Mouse (Mus musculus) embryonic facial prominence, embryonic 14.5 days (tissue): ENCODE measurements around the gene Poc1b. TPM values are rescaled to one million over a fixed set of nuclear protein-coding genes. Genes with fewer than 3 reads are reported as not detected.
"Not testable (repeated sequence)": the region's sequence is repeated elsewhere in the genome, so short reads cannot be mapped to it uniquely, and the experiment has no call there.

Experiments used
- ATAC-seq: fragments of 200-750 bp; cut with Nextera tagmentation; 2 replicates; pipeline ENCODE4 v1.8.0; 2017; ENCODE audit warnings: low read depth, moderate number of reproducible peaks, moderate TSS enrichment
- DNase-seq: peaks from one replicate; pipeline ENCODE4 v3.0.0-alpha.2; 2015; ENCODE audit warnings: low spot score
- H3K27ac ChIP-seq: fragments of 300-500 bp; sonication (generic); replicated peaks from 2 replicates; pipeline ENCODE4 v1.5.1; 2014; ENCODE audit warnings: low read depth, mild to moderate bottlenecking, low read length, moderate library complexity
- H3K27me3 ChIP-seq: fragments of 300-500 bp; sonication (generic); replicated peaks from 2 replicates; pipeline ENCODE4 v1.6.1; 2014; ENCODE audit warnings: low read length; ENCODE audit not compliant: control insufficient read depth, insufficient read depth
- H3K36me3 ChIP-seq: fragments of 300-500 bp; sonication (generic); 2 replicates; pipeline ENCODE4 v1.6.1; 2014; ENCODE audit warnings: low read length, mixed read lengths; ENCODE audit not compliant: control insufficient read depth, insufficient read depth
- H3K4me1 ChIP-seq: fragments of 300-500 bp; sonication (generic); 2 replicates; pipeline ENCODE4 v1.6.1; 2014; ENCODE audit warnings: antibody characterized with exemption, low read length; ENCODE audit not compliant: control insufficient read depth, insufficient read depth
- H3K4me2 ChIP-seq: fragments of 300-500 bp; sonication (generic); 2 replicates; pipeline ENCODE4 v1.6.1; 2014; ENCODE audit warnings: low read depth, mild to moderate bottlenecking, low read length, moderate library complexity, mixed read lengths
- H3K4me3 ChIP-seq: fragments of 300-500 bp; sonication (generic); 2 replicates; pipeline ENCODE4 v1.5.1; 2014; ENCODE audit warnings: low read depth, mild to moderate bottlenecking, low read length
- H3K9ac ChIP-seq: fragments of 300-500 bp; sonication (generic); 2 replicates; pipeline ENCODE4 v1.6.1; 2014; ENCODE audit warnings: low read depth, mild to moderate bottlenecking, low read length, moderate library complexity, mixed read lengths
- H3K9me3 ChIP-seq: fragments of 300-500 bp; sonication (generic); 2 replicates; pipeline ENCODE4 v1.6.1; 2016; ENCODE audit warnings: low read length; ENCODE audit not compliant: control insufficient read depth
- WGBS: fragments of 180-500 bp; shearing (Covaris S2); extraction: QIAGEN DNeasy Blood & Tissue Kit; methylation state at CpG from one replicate; pipeline ENCODE4 v1.1.7; 2014; 5-methylcytosine and 5-hydroxymethylcytosine counted together
- polyA plus RNA-seq: library from polyadenylated mRNA; unstranded; fragments of >200 nt; fragmentation: Nextera tagmentation; extraction: Ambion mirVana; gene quantifications from 2 replicates; pipeline ENCODE4 v1.2.1, GENCODE M21; 2014

The Poc1b gene
- polyA plus RNA-seq, 1 experiment from 2014 or later = 18.9 TPM

DNA sequence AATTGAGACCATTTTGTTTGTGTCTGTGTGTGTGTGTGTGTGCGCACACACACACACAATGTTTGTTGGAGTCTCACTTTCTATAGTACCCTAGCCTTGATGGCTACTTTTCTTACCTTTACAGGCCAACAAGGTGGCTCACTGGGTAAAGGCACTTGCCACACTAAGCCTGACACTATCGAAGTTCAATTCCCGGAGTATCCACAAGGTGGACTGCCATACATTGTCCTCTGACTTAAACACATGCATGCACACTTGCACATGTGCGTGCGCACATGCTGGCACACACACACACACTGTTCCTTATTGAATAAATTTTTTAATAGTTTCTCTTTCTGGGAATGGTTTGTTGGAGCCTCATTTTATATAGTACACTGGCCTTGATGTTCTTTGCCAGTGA is 50.0 kb downstream of the Poc1b start:
- no peaks in the 10 kb centered on the region for H3K27me3 ChIP-seq
- no peak overlapping the region for H3K4me2 ChIP-seq
- DNase-seq (no peak), ATAC-seq (no peak)
- peaks cover 4% of the 10 kb centered on the region; the same call in 1 of the 2 replicates for H3K36me3 ChIP-seq
- no peaks in the 10 kb centered on the region for H3K9me3 ChIP-seq
- no peak overlapping the region for H3K27ac ChIP-seq
- H3K4me3 ChIP-seq = no peak overlapping the region
- no peaks in the 10 kb centered on the region for H3K4me1 ChIP-seq
- no peak overlapping the region for H3K9ac ChIP-seq
- 92% methylated on average over 5 of the region's 5 CpGs for WGBS

DNA sequence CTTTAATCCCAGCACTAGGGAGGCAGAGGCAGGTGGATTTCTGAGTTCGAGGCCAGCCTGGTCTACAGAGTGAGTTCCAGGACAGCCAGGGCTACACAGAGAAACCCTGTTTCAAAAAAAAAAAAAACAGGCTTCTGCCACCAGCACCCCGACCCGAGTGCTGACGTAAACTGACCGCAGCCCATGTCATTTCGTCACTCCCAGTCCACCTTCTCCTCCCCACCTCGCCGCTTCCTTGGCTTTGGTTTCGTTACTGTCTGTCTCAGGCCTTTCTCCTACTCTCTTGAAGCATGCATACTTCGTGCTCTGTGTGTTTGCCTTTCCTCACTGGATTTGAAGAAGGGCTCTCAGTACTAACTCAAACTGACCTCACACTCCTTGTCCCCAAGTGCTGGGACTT is 50.9 kb downstream of the Poc1b start:
- not testable (repeated sequence) for H3K27ac ChIP-seq, H3K36me3 ChIP-seq, H3K27me3 ChIP-seq, H3K4me3 ChIP-seq, H3K9ac ChIP-seq, H3K9me3 ChIP-seq, ATAC-seq, DNase-seq, H3K4me1 ChIP-seq, H3K4me2 ChIP-seq
- 86% methylated on average over 10 of the region's 10 CpGs for WGBS

DNA sequence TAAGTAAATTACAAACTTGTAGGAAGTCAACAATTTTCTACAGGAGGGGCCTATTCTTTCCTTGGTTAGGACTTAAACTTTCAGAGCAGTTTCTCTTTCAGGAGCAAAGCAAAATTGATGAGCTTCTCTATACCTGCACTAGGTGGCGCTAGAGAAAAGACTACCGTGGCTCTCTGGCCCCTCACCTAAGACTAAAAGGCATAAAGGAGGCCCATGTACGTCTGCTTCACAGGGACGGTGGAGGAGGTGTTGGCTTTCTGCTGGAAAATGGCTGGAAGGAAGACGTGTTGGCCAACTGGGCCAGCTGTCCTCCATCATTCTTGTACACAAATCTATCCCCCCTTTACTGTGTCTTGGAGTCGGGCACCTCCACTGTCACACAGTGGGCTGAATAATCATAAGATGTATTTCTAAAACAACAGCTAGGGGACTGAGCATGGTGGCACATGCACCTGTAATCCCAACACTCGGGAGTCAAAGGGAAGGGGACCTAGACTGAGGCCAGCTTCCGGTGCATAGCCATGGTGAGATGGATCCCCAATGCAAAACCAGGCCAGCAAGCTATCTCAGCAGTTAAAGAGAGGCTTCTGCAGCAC is 55.2 kb downstream of the Poc1b start:
- Histone ChIP-seq H3K4me2 (no peak overlapping the region), H3K27ac (no peak overlapping the region), H3K27me3 (no peaks in the 10 kb centered on the region), H3K36me3 (no peaks in the 10 kb centered on the region), H3K9me3 (no peaks in the 10 kb centered on the region), H3K4me1 (no peaks in the 10 kb centered on the region), H3K9ac (no peak overlapping the region), H3K4me3 (no peak overlapping the region)
- DNase-seq (peak; percentile 61), ATAC-seq (peak; percentile 28; the same call in 1 of the 2 replicates)
- WGBS = 39% methylated on average over 8 of the region's 8 CpGs

DNA sequence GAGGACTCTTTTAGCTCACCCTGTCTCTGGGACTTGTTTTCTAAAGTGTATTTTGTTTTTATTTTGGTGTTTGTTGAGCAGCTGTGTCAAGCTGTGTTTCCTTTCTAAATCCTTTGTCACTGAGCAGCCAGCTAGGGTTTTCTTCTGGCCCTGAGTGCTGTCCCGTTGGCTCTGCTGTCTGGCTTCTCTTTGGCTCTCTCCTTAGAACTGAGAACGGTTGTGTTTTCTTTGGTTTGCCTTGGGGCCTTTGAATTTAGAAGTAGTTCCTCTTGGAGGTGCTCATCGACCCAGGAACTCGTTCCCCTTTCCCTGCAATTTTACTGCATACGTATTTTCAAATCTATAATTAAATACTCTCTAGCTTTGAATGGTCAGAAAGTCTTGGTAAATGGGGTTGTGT is 56.2 kb downstream of the Poc1b start:
- Histone ChIP-seq H3K27me3 (no peaks in the 10 kb centered on the region), H3K9me3 (no peaks in the 10 kb centered on the region), H3K27ac (no peak overlapping the region), H3K9ac (no peak overlapping the region), H3K4me3 (no peak overlapping the region), H3K4me2 (no peak overlapping the region), H3K4me1 (no peaks in the 10 kb centered on the region), H3K36me3 (no peaks in the 10 kb centered on the region)
- ATAC-seq (no peak), DNase-seq (no peak)
- WGBS = 79% methylated on average over 5 of the region's 5 CpGs

DNA sequence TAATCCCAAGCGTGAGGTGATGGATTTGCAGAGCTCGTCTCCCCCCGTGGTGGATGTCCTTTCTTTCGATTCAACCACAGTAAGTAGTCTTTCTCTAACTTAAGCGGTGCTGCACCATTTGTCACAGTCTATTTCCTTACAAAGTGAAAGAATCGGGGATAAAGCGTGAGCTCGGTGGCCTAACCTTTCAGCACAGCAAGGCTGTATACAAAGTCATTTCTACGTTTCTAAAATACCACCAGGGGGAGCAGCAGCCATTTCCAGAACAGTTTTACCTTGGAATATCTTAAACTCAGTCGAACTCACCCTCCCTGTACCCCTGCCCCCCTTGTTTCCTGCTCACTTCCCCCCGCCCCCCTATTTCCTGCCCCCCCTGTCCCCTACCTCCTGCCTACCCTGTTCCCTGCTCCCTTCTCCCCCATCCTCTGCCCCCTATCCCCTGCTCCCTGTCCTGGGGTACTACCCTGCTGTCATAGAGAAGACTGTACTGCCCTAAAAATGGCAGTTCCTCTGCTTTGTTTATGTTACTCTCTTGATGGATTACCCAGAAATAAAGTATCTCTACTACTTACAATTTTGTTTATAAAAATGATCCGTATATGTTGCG is 58.1 kb downstream of the Poc1b start:
- no peaks in the 10 kb centered on the region for H3K27me3 ChIP-seq
- ATAC-seq (peak; percentile 67), DNase-seq (peak; percentile 84)
- H3K9ac ChIP-seq = no peak overlapping the region
- H3K27ac ChIP-seq = no peak overlapping the region
- no peaks in the 10 kb centered on the region for H3K36me3 ChIP-seq
- H3K4me2 ChIP-seq = no peak overlapping the region
- H3K4me1 ChIP-seq = no peaks in the 10 kb centered on the region; the same call in 1 of the 2 replicates
- no peaks in the 10 kb centered on the region for H3K9me3 ChIP-seq
- 38% methylated on average over 13 of the region's 13 CpGs for WGBS
- no peak overlapping the region for H3K4me3 ChIP-seq

DNA sequence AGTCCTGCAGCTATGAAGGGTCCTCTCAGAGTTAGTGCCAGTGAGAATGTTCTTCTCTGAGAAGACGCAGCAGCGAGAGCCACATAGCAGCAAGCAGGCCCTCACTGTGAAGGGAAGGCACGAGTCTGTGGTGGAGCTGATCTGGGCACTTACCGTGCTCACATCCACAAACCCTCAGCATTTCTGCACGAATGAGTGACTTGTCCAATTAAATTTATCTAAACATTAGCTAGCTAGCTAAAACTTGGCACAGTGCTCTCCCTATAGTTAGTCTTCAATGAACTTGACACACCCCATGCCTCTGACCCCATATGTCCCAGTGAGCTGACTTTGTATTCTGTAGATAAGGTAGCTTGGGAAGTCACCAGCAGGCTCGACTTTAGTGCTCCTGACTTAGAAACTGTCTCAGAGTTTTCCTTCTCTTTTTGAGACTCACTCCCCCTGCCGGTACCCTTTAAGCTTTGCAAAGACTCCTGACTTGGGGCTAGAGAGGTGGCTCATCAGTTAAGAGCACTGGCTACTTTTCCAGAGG is 59.0 kb downstream of the Poc1b start:
- no peaks in the 10 kb centered on the region for H3K9me3 ChIP-seq
- H3K36me3 ChIP-seq = no peaks in the 10 kb centered on the region
- H3K4me1 ChIP-seq = no peaks in the 10 kb centered on the region; the same call in 1 of the 2 replicates
- no peak overlapping the region for H3K4me2 ChIP-seq
- 57% methylated on average over 7 of the region's 7 CpGs for WGBS
- H3K27ac ChIP-seq = no peak overlapping the region
- DNase-seq (peak; percentile 43), ATAC-seq (no peak)
- no peaks in the 10 kb centered on the region for H3K27me3 ChIP-seq
- H3K4me3 ChIP-seq = no peak overlapping the region
- H3K9ac ChIP-seq = no peak overlapping the region

DNA sequence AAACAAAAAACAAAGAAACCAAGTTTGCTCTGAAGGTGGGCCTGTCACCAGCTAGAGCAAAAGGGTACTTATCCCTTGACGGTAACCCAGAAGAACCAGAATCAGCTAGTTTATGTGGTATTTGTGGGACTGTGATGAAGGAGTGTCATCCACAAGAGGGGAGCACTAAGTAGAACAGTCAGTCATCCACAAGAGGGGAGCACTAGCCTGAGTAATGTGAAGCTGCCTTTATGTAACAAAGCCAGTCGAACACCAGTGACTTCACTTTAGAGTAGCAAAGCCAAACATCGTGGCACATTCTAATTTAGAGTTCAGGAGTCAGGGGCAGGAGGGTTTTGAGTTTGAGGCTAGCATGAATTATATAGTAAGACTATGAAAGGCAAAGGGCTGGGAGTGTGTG is 59.6 kb downstream of the Poc1b start:
- no peaks in the 10 kb centered on the region for H3K36me3 ChIP-seq
- H3K27me3 ChIP-seq = no peaks in the 10 kb centered on the region
- no peak overlapping the region for H3K4me3 ChIP-seq
- H3K9me3 ChIP-seq = no peaks in the 10 kb centered on the region
- H3K9ac ChIP-seq = no peak overlapping the region
- DNase-seq (peak; percentile 60), ATAC-seq (no peak)
- WGBS = 55% methylated on average over 3 of the region's 3 CpGs
- no peak overlapping the region for H3K27ac ChIP-seq
- H3K4me1 ChIP-seq = peaks cover 3% of the 10 kb centered on the region; the same call in 1 of the 2 replicates
- no peak overlapping the region for H3K4me2 ChIP-seq

DNA sequence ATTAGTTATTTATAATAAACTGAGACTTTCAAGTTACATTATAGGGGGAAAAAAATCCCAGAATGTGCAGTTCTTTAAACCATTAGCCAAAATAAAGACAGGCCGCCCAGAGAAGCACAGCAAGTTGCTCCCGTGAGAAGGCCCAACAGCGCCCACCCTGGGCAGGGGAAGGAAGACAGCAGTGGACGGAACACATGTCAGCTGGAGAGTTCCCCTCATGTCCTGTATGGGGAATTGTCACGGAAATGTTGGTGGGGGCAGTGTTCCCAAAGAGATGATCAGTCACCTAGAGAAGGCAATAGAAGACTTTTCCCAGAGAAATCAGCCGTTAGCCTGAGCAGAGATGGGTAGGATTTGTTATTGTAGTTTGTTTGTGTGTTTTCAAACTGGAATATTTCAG is 61.6 kb downstream of the Poc1b start:
- Histone ChIP-seq H3K27ac (no peak overlapping the region), H3K4me3 (no peak overlapping the region), H3K36me3 (no peaks in the 10 kb centered on the region), H3K9me3 (no peaks in the 10 kb centered on the region), H3K9ac (no peak overlapping the region), H3K27me3 (no peaks in the 10 kb centered on the region), H3K4me1 (peaks cover 18% of the 10 kb centered on the region), H3K4me2 (no peak overlapping the region)
- WGBS = 70% methylated on average over 6 of the region's 6 CpGs
- DNase-seq = no peak
- ATAC-seq = no peak
